Mouse (Mus musculus) bone marrow macrophage, adult 2 months (primary cell): ENCODE results near the gene Mxd1.

ENCODE experiments used
- CTCF ChIP-seq: IDR thresholded peaks from 2 replicates; pipeline ENCODE4 v1.5.1; 2012; ENCODE audit warnings: low read depth, mild to moderate bottlenecking, low read length, moderate library complexity
- POLR2A ChIP-seq: IDR thresholded peaks from 2 replicates; pipeline ENCODE4 v1.6.1; 2012; ENCODE audit warnings: mild to moderate bottlenecking, low read depth, low read length, borderline replicate concordance

DNA sequence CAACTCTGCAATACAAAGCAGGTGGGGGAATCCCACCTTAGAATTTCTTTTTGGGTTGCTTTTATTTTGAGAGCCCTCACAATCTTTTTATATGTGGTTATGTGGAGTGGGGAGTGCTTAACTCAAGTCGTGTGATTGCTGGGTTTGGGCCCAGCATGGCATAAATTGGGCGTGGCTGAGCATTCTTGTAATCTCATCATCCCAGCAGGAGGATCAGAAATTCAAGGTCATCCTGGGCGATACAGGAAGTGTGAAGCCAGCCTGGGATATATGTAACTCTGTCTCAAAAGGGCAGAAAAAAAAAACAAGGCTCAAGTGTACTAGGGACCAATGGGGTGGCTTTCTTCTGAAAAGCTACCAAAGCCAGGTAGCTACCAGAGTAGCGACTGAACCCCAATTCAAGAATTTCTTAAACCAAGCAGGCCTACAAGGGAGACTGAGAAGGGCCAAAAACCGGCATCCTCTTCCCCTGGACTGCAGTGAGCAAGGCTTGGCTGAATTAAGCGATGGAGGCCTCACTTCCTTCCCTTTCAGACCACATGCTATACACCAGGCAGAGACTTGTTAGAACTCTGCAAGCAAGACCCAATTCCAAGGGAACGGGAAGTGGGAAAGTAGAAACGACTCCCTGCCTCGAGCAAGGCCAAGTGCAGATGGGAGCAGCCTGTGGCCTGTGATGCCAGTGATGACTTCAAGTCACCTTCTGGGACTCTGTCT is 8.6 kb downstream of the Mxd1 start:
- no peak for TF ChIP-seq POLR2A
- no peak for TF ChIP-seq CTCF
